Mouse (Mus musculus) lung, adult 2 months (tissue): Measurements from ENCODE around the gene Olfr693.
"Not testable (repeated sequence)": the region's sequence is repeated elsewhere in the genome, so short reads cannot be mapped to it uniquely, and the experiment has no call there.

ENCODE experiments used
- CTCF ChIP-seq: fragments of 200-500 bp; IDR thresholded peaks from 2 replicates; pipeline ENCODE4 v1.5.1; 2011; ENCODE audit warnings: mild to moderate bottlenecking, low read length, control low read depth; ENCODE audit not compliant: insufficient read depth
- POLR2A ChIP-seq: fragments of 200-500 bp; IDR thresholded peaks from 2 replicates; pipeline ENCODE4 v1.6.1; 2011; ENCODE audit warnings: low read depth, mild to moderate bottlenecking, control low read depth, low read length, borderline replicate concordance; ENCODE audit errors: extremely low read depth

GRCm38 (mm10) chr7:106725654-106726053, 45.3 kb upstream of the Olfr693 start:
- TF ChIP-seq CTCF, POLR2A: not testable (repeated sequence)
